Mouse (Mus musculus): Measurements from ENCODE around the gene Tmem198.

Tmem198 gene

DNA sequence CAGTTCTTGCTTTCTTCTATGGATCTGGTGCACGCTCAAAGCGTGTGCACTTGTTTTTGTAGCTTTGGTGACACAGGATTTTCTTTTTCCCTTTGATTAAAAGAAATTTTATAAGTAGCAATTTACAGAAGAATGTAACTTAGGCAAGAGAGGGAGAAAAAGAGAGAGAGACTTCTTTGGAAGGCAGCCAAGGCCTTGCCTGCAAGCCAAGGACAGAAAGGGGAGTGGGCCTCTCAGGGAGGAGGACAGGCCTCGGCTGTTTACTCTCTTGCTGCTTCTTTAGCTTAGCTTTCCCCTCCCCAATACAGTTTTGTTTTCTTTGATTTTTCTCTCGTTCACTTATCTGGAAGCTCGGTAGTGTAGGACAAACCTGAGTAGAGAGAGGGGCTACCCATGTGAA is 40.2 kb downstream of the Tmem198 start:
- no peak for DNase-seq

DNA sequence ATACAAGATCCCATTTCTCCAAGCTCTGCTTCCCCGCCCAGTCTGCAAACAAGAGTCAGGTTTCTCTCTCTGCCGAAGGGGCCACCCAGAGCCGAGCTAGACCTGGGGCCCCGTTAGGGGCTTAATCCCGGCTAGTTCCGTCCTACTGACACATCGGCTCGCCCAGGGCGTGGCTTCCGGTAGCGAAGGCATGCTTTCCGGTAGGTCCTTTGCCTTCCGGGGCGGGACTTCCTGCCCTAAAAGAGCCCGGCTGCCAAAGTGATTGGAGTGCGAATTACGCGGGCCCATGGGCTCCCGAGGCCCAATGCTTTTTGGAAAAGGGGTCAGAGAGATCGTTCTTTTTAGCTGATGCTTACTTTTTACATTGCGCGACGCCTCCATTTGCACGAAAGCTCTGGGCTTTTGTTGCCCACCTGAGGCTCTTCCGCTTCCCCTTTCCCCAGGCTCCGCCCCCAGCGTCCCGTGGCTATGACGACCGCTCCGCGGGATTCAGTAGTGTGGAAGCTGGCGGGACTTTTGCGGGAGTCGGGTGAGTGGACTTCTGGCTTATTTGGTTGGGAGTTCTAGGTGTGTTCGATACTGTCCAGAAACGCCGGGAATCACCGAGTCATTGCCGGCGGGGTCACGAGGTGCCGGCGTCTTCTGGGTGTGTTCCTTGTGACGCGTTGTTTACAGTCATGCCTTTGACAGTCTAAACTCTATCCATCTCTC is 42.1 kb downstream of the Tmem198 start, which contains the start of gene Stk11ip:
Gene Stk11ip (plus strand): TSS at position 209 of the 711 bp plus-strand sequence.
- DNase-seq: peak; percentile 96 to 97

DNA sequence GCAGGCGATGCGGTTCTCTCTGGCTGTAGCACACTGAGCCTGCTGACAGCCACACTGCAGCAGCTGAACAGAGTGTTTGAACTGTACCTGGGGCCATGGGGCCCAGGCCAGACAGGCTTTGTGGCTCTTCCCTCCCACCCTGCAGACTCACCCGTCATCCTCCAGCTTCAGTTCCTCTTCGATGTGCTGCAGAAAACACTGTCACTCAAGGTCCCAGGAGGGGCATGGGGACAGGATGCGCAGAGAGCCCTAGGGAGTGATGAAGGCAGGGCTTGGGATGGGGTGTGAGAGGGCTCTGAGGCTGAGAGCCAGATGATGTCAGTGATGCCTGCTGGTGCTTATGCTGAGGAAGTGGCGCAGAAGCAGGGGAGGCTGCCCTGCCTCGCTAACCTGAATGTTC is 45.3 kb downstream of the Tmem198 start:
- DNase-seq: no peak

DNA sequence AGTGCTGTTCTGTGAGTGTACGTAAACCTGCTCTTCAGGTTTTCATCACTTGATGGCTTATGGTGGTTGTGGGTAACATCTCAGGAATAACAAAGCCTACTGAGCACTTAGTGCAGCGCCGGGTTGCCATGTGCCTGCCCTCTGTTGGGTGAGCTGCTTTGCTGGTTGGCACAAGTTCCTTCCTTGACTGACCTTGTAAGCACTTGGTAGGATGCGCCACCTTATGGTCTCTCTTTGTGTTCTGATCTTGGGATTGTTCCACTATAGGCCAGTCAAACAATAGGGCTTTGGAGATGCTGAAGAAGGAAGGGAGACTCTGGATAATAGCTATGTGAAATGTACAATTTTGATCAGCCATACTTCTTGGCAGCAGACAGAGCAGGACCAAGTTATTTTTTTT is 51.2 kb downstream of the Tmem198 start:
- DNase-seq: no peak

DNA sequence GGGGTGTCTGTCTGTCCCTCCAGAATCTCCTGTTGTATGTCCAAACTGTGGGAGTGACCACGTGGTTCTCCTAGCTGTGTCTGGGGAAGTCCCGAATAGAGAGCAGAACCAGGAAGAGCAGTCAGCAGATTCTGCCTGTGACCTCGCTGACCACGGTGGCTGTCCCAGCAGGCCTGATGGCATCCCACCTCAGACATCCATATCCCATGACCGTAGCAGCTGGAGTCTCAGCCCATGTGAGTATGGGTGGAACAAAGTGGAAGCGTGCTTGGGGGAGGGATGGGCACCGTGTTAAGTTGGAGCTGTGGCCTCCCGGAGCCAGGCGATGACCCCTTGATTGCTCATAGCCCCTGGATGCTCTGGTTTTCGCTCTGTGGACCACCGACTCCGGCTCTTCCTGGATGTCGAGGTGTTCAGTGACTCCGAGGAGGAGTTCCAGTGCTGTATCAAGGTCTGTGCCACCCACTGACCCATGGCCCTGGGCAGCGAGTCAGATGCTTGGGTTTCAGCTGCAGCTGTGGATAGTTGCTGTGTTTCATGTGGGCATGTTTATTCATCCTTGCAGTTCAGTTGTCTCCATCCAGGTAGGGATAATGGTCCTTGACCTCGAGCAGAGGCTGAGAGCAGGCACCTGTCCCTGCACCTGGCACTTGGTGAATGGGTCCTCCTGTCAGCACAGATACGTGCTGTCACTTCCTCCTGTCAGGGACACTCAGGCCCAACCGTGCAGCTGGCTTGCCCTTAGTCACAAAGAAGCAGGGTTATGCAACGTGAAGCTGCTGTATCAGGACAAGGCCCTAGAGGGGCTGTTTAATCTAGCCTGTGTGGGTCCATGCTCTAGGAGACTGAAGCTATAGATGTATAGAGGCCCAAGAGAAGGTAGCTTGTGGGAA is 53.2 kb downstream of the Tmem198 start:
- no peak for DNase-seq

DNA sequence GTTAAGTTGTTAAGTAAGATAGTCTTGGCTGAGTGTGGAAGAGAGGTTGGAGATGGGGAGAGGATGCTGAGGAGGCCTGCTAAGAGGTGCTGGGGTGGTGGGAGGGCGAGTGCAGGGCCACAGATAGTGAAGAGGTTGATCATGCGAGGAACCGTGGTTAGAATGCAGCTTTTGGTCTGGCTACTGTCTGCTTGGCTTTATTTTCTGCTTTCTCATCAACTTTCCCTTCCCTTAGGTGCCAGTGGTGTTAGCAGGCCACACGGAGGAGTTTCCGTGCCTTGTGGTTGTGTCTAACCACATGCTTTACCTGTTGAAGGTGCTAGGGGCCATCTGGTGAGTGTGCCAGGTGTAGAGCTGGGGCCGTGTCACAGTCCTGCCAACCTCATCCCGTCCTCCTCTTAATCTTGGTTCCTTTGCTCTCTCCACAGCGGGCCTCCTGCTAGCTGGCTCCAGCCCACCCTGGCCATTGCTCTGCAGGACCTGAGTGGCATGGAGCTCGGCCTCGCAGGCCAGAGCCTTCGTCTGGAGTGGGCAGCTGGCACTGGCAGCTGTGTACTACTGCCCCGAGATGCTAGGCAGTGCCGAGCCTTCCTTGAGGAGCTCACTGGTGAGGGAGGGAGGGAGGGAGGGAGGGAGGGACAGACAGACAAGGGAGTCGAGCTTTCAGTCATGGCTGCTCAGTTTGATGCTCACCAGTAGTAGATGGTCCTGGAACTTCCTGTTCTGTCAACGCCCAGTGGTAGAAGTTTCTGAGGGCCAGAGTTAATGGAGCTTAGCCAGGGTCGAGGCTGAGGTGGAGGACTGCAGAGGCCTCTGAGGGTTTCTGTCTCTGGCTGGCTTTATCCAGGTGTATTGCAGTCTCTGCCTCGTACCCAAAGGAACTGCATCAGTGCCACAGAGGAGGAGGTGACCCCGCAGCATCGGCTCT is 54.3 kb downstream of the Tmem198 start:
- no peak for DNase-seq
